Mouse (Mus musculus) thymus, postnatal 4 days (tissue): ENCODE data around the gene Gm20509.
"Not testable (repeated sequence)": the region's sequence is repeated elsewhere in the genome, so short reads cannot be mapped to it uniquely, and the experiment has no call there.

Experiments used
- DNase-seq: peaks from one replicate; pipeline ENCODE4 v3.0.0; 2021

The Gm20509 gene

GRCm38 (mm10) chr9:73102181-73102580, at the start of gene Gm20509:
Gene Gm20509, plus strand, starts transcription at chr9:73102470.
- DNase-seq: no peak

- DNase-seq: no peak
Observed at GRCm38 (mm10) chr9:73055441-73055911, 46.8 kb upstream of the Gm20509 start.

GRCm38 (mm10) chr9:73059224-73059623, 43.0 kb upstream of the Gm20509 start:
- no peak for DNase-seq

- no peak for DNase-seq
Observed at GRCm38 (mm10) chr9:73063621-73064290, 38.5 kb upstream of the Gm20509 start.

- no peak for DNase-seq
Observed at GRCm38 (mm10) chr9:73067086-73067485, 35.2 kb upstream of the Gm20509 start.

GRCm38 (mm10) chr9:73068230-73068679, 34.0 kb upstream of the Gm20509 start:
- no peak for DNase-seq

- no peak for DNase-seq
Observed at GRCm38 (mm10) chr9:73068688-73069087, 33.6 kb upstream of the Gm20509 start.

- DNase-seq: no peak
Observed at GRCm38 (mm10) chr9:73070971-73071659, 31.2 kb upstream of the Gm20509 start.

GRCm38 (mm10) chr9:73072426-73072825, 29.8 kb upstream of the Gm20509 start:
- no peak for DNase-seq

GRCm38 (mm10) chr9:73073169-73073568, 29.1 kb upstream of the Gm20509 start:
- DNase-seq: peak; percentile 53

- DNase-seq: not testable (repeated sequence)
Observed at GRCm38 (mm10) chr9:73079349-73079748, 22.9 kb upstream of the Gm20509 start.

- DNase-seq: peak; percentile 46
Observed at GRCm38 (mm10) chr9:73079801-73080325, 22.4 kb upstream of the Gm20509 start.

- no peak for DNase-seq
Observed at GRCm38 (mm10) chr9:73082291-73083000, 19.8 kb upstream of the Gm20509 start.

- DNase-seq: no peak
Observed at GRCm38 (mm10) chr9:73083956-73084355, 18.3 kb upstream of the Gm20509 start.

GRCm38 (mm10) chr9:73085845-73086244, 16.4 kb upstream of the Gm20509 start:
- no peak for DNase-seq

GRCm38 (mm10) chr9:73087121-73087520, 15.1 kb upstream of the Gm20509 start:
- DNase-seq: peak; percentile 69

- DNase-seq: no peak
Observed at GRCm38 (mm10) chr9:73087581-73087980, 14.7 kb upstream of the Gm20509 start.

GRCm38 (mm10) chr9:73089222-73089920, 12.9 kb upstream of the Gm20509 start:
- DNase-seq: peak; percentile 60

GRCm38 (mm10) chr9:73090121-73090520, 12.1 kb upstream of the Gm20509 start:
- DNase-seq: peak; percentile 58

- DNase-seq: no peak
Observed at GRCm38 (mm10) chr9:73091747-73092146, 10.5 kb upstream of the Gm20509 start.

GRCm38 (mm10) chr9:73094580-73094979, 7.7 kb upstream of the Gm20509 start:
- DNase-seq: no peak

- no peak for DNase-seq
Observed at GRCm38 (mm10) chr9:73097898-73098297, 4.4 kb upstream of the Gm20509 start.

- DNase-seq: no peak
Observed at GRCm38 (mm10) chr9:73101536-73101935, 734 bp upstream of the Gm20509 start, which contains the start of gene Khdc3. Gene Khdc3, plus strand, starts transcription at chr9:73101836.
